Mouse (Mus musculus): ENCODE measurements around the gene Cstf1.

GRCm38 (mm10) chr2:172384715-172385114 is 14.2 kb downstream of the Cstf1 start:
- TF ChIP-seq POLR2A (IDR thresholded peaks at IDR 0.05; ENCODE audit: low read depth, low read length) (no peak), CTCF (conservative IDR thresholded peaks at IDR 0.05 in 1 of 2, IDR thresholded peaks at IDR 0.05 in 1 of 2; ENCODE audit: low read depth in 2 of 2, low read length in 2 of 2) (no peak), TBP (conservative IDR thresholded peaks at IDR 0.05; ENCODE audit: low read depth, low read length) (no peak), KAT2A (IDR thresholded peaks at IDR 0.05; ENCODE audit: insufficient replicate concordance, low read length) (no peak), EP300 (IDR thresholded peaks at IDR 0.05; ENCODE audit: low read length) (no peak), MXI1 (IDR thresholded peaks at IDR 0.05; ENCODE audit: low read depth, low read length) (no peak), ZNF384 (IDR thresholded peaks at IDR 0.05; ENCODE audit: low read depth, low read length) (no peak), USF1 (IDR thresholded peaks at IDR 0.05; ENCODE audit: low read depth, low read length) (no peak), POLR2AphosphoS2 (IDR thresholded peaks at IDR 0.05; ENCODE audit: low read depth, low read length) (no peak), RCOR1 (conservative IDR thresholded peaks at IDR 0.05; ENCODE audit: low read depth, low read length) (no peak), ZKSCAN1 (IDR thresholded peaks at IDR 0.05; ENCODE audit: borderline replicate concordance, low read depth, low read length) (no peak)
